Mouse (Mus musculus): Measurements from ENCODE around the gene Igf2bp2. TPM values are rescaled to one million over a fixed set of nuclear protein-coding genes. Genes with fewer than 3 reads are reported as not detected.

Igf2bp2 gene
- polyA plus RNA-seq, 1 experiment from 2014 or later: 190 TPM

Other genes starting within 250 kb of the Igf2bp2 start
- gene Tmem41a, start 215.7 kb downstream of the Igf2bp2 start, polyA plus RNA-seq (2014; fragmentation: Nextera tagmentation; extraction: Ambion mirVana): 45.8 and 46.4 TPM in 2 replicates
- 0.19 and 0.28 TPM in 2 replicates for gene Liph, start 167.6 kb downstream of the Igf2bp2 start, polyA plus RNA-seq (2014; fragmentation: Nextera tagmentation; extraction: Ambion mirVana)
- 66.8 and 76.8 TPM in 2 replicates for gene Senp2, start 153.8 kb downstream of the Igf2bp2 start, polyA plus RNA-seq (2014; fragmentation: Nextera tagmentation; extraction: Ambion mirVana)
- gene Tra2b, start 102.7 kb upstream of the Igf2bp2 start, polyA plus RNA-seq (2014; fragmentation: Nextera tagmentation; extraction: Ambion mirVana): 481 and 509 TPM in 2 replicates

Measured in limb, embryonic 11.5 days (tissue).